Mouse (Mus musculus) MEL (cell line): Measurements from ENCODE around the gene Foxa2. TPM values are rescaled to one million over a fixed set of nuclear protein-coding genes. Genes with fewer than 3 reads are reported as not detected.

Experiments used
- DNase-seq: peaks from one replicate; pipeline ENCODE4 v3.0.0; 2011; ENCODE audit warnings: low read depth, low spot score
- H3K27ac ChIP-seq: 2 replicates; pipeline ENCODE4 v1.5.1; 2012; ENCODE audit warnings: low read depth, mild to moderate bottlenecking, control low read depth, low read length, moderate library complexity; ENCODE audit not compliant: control insufficient read depth
- H3K27me3 ChIP-seq, 2 experiments: fragments of 150-350 bp in 1 of 2; sonication (generic) in 1 of 2; 2 replicates each; pipeline ENCODE4 v1.6.1; 2012; ENCODE audit warnings: low read length in 2 of 2, mild to moderate bottlenecking in 2 of 2, improper control_type of control experiment in 1 of 2, moderate library complexity in 1 of 2; ENCODE audit not compliant: insufficient read depth in 2 of 2, control insufficient read depth in 1 of 2
- H3K36me3 ChIP-seq, 2 experiments: 2 replicates each; pipeline ENCODE4 v1.6.1; 2012 to 2014; ENCODE audit warnings: low read length in 2 of 2, improper control_type of control experiment in 1 of 2, inconsistent platforms in 1 of 2, mild to moderate bottlenecking in 1 of 2; ENCODE audit not compliant: insufficient read depth in 2 of 2, control insufficient read depth in 1 of 2
- H3K4me1 ChIP-seq, 2 experiments: fragments of 150-350 bp in 1 of 2; sonication (generic) in 1 of 2; 2 replicates each; pipeline ENCODE4 v1.6.1; 2012; ENCODE audit warnings: low read length in 2 of 2, improper control_type of control experiment in 1 of 2, mild to moderate bottlenecking in 1 of 2; ENCODE audit not compliant: insufficient read depth in 2 of 2, control insufficient read depth in 1 of 2
- H3K4me3 ChIP-seq, 2 experiments: fragments of 150-350 bp in 1 of 2; sonication (generic) in 1 of 2; 2 replicates each; pipeline ENCODE4 v1.5.1; 2012; ENCODE audit warnings: low read depth in 2 of 2, low read length in 2 of 2, mild to moderate bottlenecking in 2 of 2, moderate library complexity in 2 of 2, control low read depth in 1 of 2, improper control_type of control experiment in 1 of 2; ENCODE audit not compliant: control insufficient read depth in 1 of 2, insufficient read depth in 1 of 2
- H3K79me2 ChIP-seq: 2 replicates; pipeline ENCODE4 v1.6.1; 2012; ENCODE audit warnings: mild to moderate bottlenecking, low read length, moderate library complexity; ENCODE audit not compliant: control insufficient read depth, poor library complexity, insufficient read depth
- H3K9ac ChIP-seq: 2 replicates; pipeline ENCODE4 v1.6.1; 2012; ENCODE audit warnings: low read depth, mild to moderate bottlenecking, control low read depth, low read length, moderate library complexity; ENCODE audit not compliant: control insufficient read depth, poor library complexity, severe bottlenecking
- H3K9me3 ChIP-seq: fragments of 150-350 bp; sonication (generic); replicated peaks from 2 replicates; pipeline ENCODE4 v1.6.1; 2012; ENCODE audit warnings: mild to moderate bottlenecking, low read length, improper control_type of control experiment, moderate library complexity; ENCODE audit not compliant: insufficient read depth
- BHLHE40 ChIP-seq: IDR thresholded peaks from 2 replicates; pipeline ENCODE4 v1.6.1; 2012; ENCODE audit warnings: low read depth, mild to moderate bottlenecking, inconsistent platforms, low read length, improper control_type of control experiment, borderline replicate concordance
- CTCF ChIP-seq, 3 experiments: IDR thresholded peaks in 2 of 3; conservative IDR thresholded peaks in 1 of 3; 2 replicates each; pipeline ENCODE4 v1.5.1; 2011 to 2012; ENCODE audit warnings: low read length in 3 of 3, low read depth in 2 of 3, mild to moderate bottlenecking in 2 of 3, improper control_type of control experiment in 1 of 3, inconsistent platforms in 1 of 3, mixed read lengths in 1 of 3, moderate library complexity in 1 of 3; ENCODE audit not compliant: control insufficient read depth in 1 of 3, insufficient read depth in 1 of 3, poor library complexity in 1 of 3, severe bottlenecking in 1 of 3
- E2F4 ChIP-seq: IDR thresholded peaks from 2 replicates; pipeline ENCODE4 v1.6.1; 2011; ENCODE audit warnings: low read depth, low read length, improper control_type of control experiment, borderline replicate concordance
- ELF1 ChIP-seq: IDR thresholded peaks from 2 replicates; pipeline ENCODE4 v1.6.1; 2014; ENCODE audit warnings: low read depth, mild to moderate bottlenecking, inconsistent platforms, low read length, improper control_type of control experiment, moderate library complexity
- JUND ChIP-seq: IDR thresholded peaks from 2 replicates; pipeline ENCODE4 v1.6.1; 2011; ENCODE audit warnings: low read depth, mild to moderate bottlenecking, improper control_type of control experiment, low read length
- KAT2A ChIP-seq: conservative IDR thresholded peaks from 2 replicates; pipeline ENCODE4 v1.6.1; 2012; ENCODE audit warnings: low read depth, low read length, improper control_type of control experiment, inconsistent platforms
- MAFK ChIP-seq: IDR thresholded peaks from 2 replicates; pipeline ENCODE4 v1.6.1; 2011; ENCODE audit warnings: low read depth, mild to moderate bottlenecking, low read length, improper control_type of control experiment, borderline replicate concordance
- MAZ ChIP-seq: IDR thresholded peaks from 2 replicates; pipeline ENCODE4 v1.6.1; 2012; ENCODE audit warnings: low read depth, mild to moderate bottlenecking, inconsistent platforms, low read length, improper control_type of control experiment
- MXI1 ChIP-seq: IDR thresholded peaks from 2 replicates; pipeline ENCODE4 v1.6.1; 2011; ENCODE audit warnings: mild to moderate bottlenecking, low read depth, low read length, improper control_type of control experiment
- MYB ChIP-seq: IDR thresholded peaks from 2 replicates; pipeline ENCODE4 v1.6.1; 2011; ENCODE audit warnings: mild to moderate bottlenecking, low read depth, low read length, improper control_type of control experiment
- MYC ChIP-seq: IDR thresholded peaks from 2 replicates; pipeline ENCODE4 v1.6.1; 2011; ENCODE audit warnings: low read depth, mild to moderate bottlenecking, low read length, improper control_type of control experiment, moderate library complexity
- POLR2AphosphoS5 ChIP-seq: IDR thresholded peaks from 2 replicates; pipeline ENCODE4 v1.6.1; 2012; ENCODE audit warnings: low read depth, borderline replicate concordance, mild to moderate bottlenecking, inconsistent platforms, low read length, moderate library complexity, mixed read lengths
- RCOR1 ChIP-seq: IDR thresholded peaks from 2 replicates; pipeline ENCODE4 v1.6.1; 2012; ENCODE audit warnings: low read depth, mild to moderate bottlenecking, inconsistent platforms, low read length, improper control_type of control experiment
- SIN3A ChIP-seq: IDR thresholded peaks from 2 replicates; pipeline ENCODE4 v1.6.1; 2012; ENCODE audit warnings: low read length, improper control_type of control experiment, inconsistent platforms
- TBP ChIP-seq: IDR thresholded peaks from 2 replicates; pipeline ENCODE4 v1.8.0; 2011; ENCODE audit warnings: low read depth, low read length, improper control_type of control experiment
- TCF12 ChIP-seq: IDR thresholded peaks from 2 replicates; pipeline ENCODE4 v1.6.1; 2014; ENCODE audit warnings: low read depth, mild to moderate bottlenecking, inconsistent platforms, low read length, improper control_type of control experiment, moderate library complexity
- UBTF ChIP-seq: IDR thresholded peaks from 2 replicates; pipeline ENCODE4 v1.6.1; 2012; ENCODE audit warnings: low read depth, mild to moderate bottlenecking, inconsistent platforms, low read length, improper control_type of control experiment, moderate library complexity, borderline replicate concordance; ENCODE audit not compliant: insufficient read depth
- USF2 ChIP-seq, 2 experiments: IDR thresholded peaks; 2 replicates each; pipeline ENCODE4 v1.6.1; 2011 to 2012; ENCODE audit warnings: improper control_type of control experiment in 2 of 2, low read length in 2 of 2, borderline replicate concordance in 1 of 2, inconsistent platforms in 1 of 2, low read depth in 1 of 2, mild to moderate bottlenecking in 1 of 2; ENCODE audit not compliant: insufficient read depth in 1 of 2
- ZKSCAN1 ChIP-seq: IDR thresholded peaks from 2 replicates; pipeline ENCODE4 v1.6.1; 2012; ENCODE audit warnings: low read depth, mild to moderate bottlenecking, inconsistent platforms, low read length, improper control_type of control experiment, moderate library complexity
- ZMIZ1 ChIP-seq: IDR thresholded peaks from 2 replicates; pipeline ENCODE4 v1.6.1; 2012; ENCODE audit warnings: low read depth, mild to moderate bottlenecking, inconsistent platforms, low read length, improper control_type of control experiment, moderate library complexity
- polyA plus RNA-seq, 2 experiments: library from polyadenylated mRNA; stranded (reverse) in 1 of 2; unstranded in 1 of 2; fragments of >175 nt in 1 of 2; fragments of >200 nt in 1 of 2; gene quantifications; 2 replicates each; pipeline versions ENCODE4 v1.2.1 to v1.2.4; 2012; ENCODE audit warnings: low replicate concordance in 2 of 2, low read depth in 1 of 2; ENCODE audit not compliant: insufficient read length in 2 of 2, insufficient read depth in 1 of 2, missing spikeins in 1 of 2
- total RNA-seq: library from RNA; depleted of rRNA; stranded (reverse); fragments of 300-350 nt; gene quantifications from 2 replicates; pipeline ENCODE4 v1.2.3, GENCODE M21; 2012

The Foxa2 gene
- total and polyA plus RNA-seq, 3 experiments: not detected

- Histone ChIP-seq H3K9ac (no peak overlapping the region), H3K27me3 (no peaks in the 10 kb centered on the region), H3K4me1 (no peaks in the 10 kb centered on the region), H3K4me3 (no peak overlapping the region), H3K27ac (no peak overlapping the region), H3K9me3 (no peaks in the 10 kb centered on the region), H3K79me2 (no peaks in the 10 kb centered on the region), H3K36me3 (no peaks in the 10 kb centered on the region)
- TF ChIP-seq MYC: no peak
- no peak for DNase-seq
Measured at GRCm38 (mm10) chr2:148043976-148044876, 2.5 kb downstream of the Foxa2 start.

- TF ChIP-seq RCOR1 (no peak), ZMIZ1 (no peak), JUND (no peak), MXI1 (no peak), TCF12 (no peak), ELF1 (no peak), KAT2A (no peak), MAZ (no peak), CTCF (IDR thresholded peaks at IDR 0.05 in 2 of 3, conservative IDR thresholded peaks at IDR 0.05 in 1 of 3; ENCODE audit: control insufficient read depth in 1 of 3, insufficient read depth in 1 of 3, low read depth in 2 of 3, low read length in 3 of 3, poor library complexity in 1 of 3, severe bottlenecking in 1 of 3) (no peak), MYB (no peak), USF2 (IDR thresholded peaks at IDR 0.05; ENCODE audit: borderline replicate concordance in 1 of 2, insufficient read depth in 1 of 2, low read depth in 1 of 2, low read length in 2 of 2) (no peak), POLR2AphosphoS5 (no peak), MYC (no peak), SIN3A (no peak), UBTF (no peak), E2F4 (no peak), BHLHE40 (no peak), ZKSCAN1 (no peak), MAFK (no peak), TBP (no peak)
- H3K4me3 ChIP-seq: no peak overlapping the region
- no peaks in the 10 kb centered on the region for H3K36me3 ChIP-seq
- DNase-seq: no peak
- no peaks in the 10 kb centered on the region for H3K9me3 ChIP-seq
- H3K79me2 ChIP-seq: no peaks in the 10 kb centered on the region
- H3K4me1 ChIP-seq: no peaks in the 10 kb centered on the region
- no peak overlapping the region for H3K9ac ChIP-seq
- no peaks in the 10 kb centered on the region for H3K27me3 ChIP-seq
- no peak overlapping the region for H3K27ac ChIP-seq
Measured at GRCm38 (mm10) chr2:148043271-148043975, 3.3 kb downstream of the Foxa2 start.
